Mouse (Mus musculus) midbrain, postnatal 0 days (tissue): ENCODE measurements around the gene Tacc2. TPM values are rescaled to one million over a fixed set of nuclear protein-coding genes. Genes with fewer than 3 reads are reported as not detected.

Experiments
- ATAC-seq: fragments of 200-750 bp; cut with Nextera tagmentation; 2 replicates; pipeline ENCODE4 v1.8.0; 2017; ENCODE audit warnings: moderate number of reproducible peaks, mild to moderate bottlenecking, moderate TSS enrichment, moderate library complexity; ENCODE audit not compliant: low FRiP score
- DNase-seq: peaks from one replicate; pipeline ENCODE4 v3.0.0-alpha.2; 2015; ENCODE audit warnings: low spot score
- H3K27ac ChIP-seq: fragments of 300-500 bp; sonication (generic); 2 replicates; pipeline ENCODE4 v1.5.1; 2014; ENCODE audit warnings: low read depth, mild to moderate bottlenecking, low read length, mixed read lengths
- H3K27me3 ChIP-seq: fragments of 300-500 bp; sonication (generic); 2 replicates; pipeline ENCODE4 v1.6.1; 2014; ENCODE audit warnings: low read length, control low read depth, mixed read lengths; ENCODE audit not compliant: insufficient read depth
- H3K36me3 ChIP-seq: fragments of 300-500 bp; sonication (generic); 2 replicates; pipeline ENCODE4 v1.6.1; 2014; ENCODE audit warnings: low read length, control low read depth, mixed read lengths; ENCODE audit not compliant: insufficient read depth
- H3K4me1 ChIP-seq: fragments of 300-500 bp; sonication (generic); 2 replicates; pipeline ENCODE4 v1.6.1; 2014; ENCODE audit warnings: mild to moderate bottlenecking, control low read depth, antibody characterized with exemption, low read length, mixed read lengths; ENCODE audit not compliant: insufficient read depth
- H3K4me2 ChIP-seq: fragments of 300-500 bp; sonication (generic); 2 replicates; pipeline ENCODE4 v1.6.1; 2014; ENCODE audit warnings: low read depth, mild to moderate bottlenecking, low read length, mixed read lengths; ENCODE audit not compliant: poor library complexity, severe bottlenecking
- H3K4me3 ChIP-seq: fragments of 300-500 bp; sonication (generic); 2 replicates; pipeline ENCODE4 v1.5.1; 2014; ENCODE audit warnings: low read depth, mild to moderate bottlenecking, low read length, moderate library complexity
- H3K9ac ChIP-seq: fragments of 300-500 bp; sonication (generic); replicated peaks from 2 replicates; pipeline ENCODE4 v1.6.1; 2014; ENCODE audit warnings: mild to moderate bottlenecking, low read length, moderate library complexity, mixed read lengths; ENCODE audit not compliant: poor library complexity, severe bottlenecking
- H3K9me3 ChIP-seq: fragments of 300-500 bp; sonication (generic); 2 replicates; pipeline ENCODE4 v1.6.1; 2016; ENCODE audit warnings: low read length, control low read depth
- CTCF ChIP-seq: IDR thresholded peaks from 2 replicates; pipeline ENCODE4 v1.5.1; 2016; ENCODE audit warnings: antibody characterized with exemption, mild to moderate bottlenecking
- WGBS: fragments of 180-500 bp; shearing (Covaris S2); extraction: QIAGEN DNeasy Blood & Tissue Kit; methylation state at CpG from one replicate; pipeline ENCODE4 v1.1.7; 2014; 5-methylcytosine and 5-hydroxymethylcytosine counted together
- polyA plus RNA-seq: library from polyadenylated mRNA; unstranded; fragments of >200 nt; fragmentation: Nextera tagmentation; extraction: Ambion mirVana; gene quantifications from 2 replicates; pipeline ENCODE4 v1.2.1, GENCODE M21; 2015
- total RNA-seq: library from RNA; depleted of rRNA; stranded (reverse); fragments of >200 nt; gene quantifications from 2 replicates; pipeline ENCODE4 v1.2.3, GENCODE M21; 2014

Tacc2 gene
- total and polyA plus RNA-seq, 2 experiments from 2014 or later = 54.8 to 55.9 TPM

DNA sequence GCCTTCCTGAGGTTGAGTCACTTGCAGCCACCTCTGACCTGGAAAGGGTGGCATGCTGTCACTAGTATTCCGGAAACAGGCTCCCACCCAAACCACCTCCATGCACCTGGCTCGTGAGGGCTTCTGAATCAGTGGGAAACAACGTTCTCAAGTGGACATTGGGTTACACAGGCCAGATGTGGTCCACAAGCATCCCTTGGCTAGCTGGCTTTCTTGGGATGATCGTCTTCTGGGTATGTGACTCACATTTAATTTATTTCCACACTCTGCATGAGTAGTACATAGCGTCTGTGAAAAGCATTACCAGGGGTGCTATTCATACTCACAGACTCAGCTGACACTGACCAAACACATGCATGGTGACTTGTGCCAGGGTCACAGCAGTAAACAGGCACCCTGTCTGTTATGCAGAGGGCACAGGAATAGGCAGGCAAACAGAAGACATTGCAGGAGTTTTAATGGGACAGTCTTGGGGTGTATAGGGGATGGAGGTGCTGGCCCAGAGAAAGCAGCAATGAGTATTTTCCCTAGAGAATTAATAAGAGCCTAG, 205.3 kb downstream of the Tacc2 start:
- no peaks in the 10 kb centered on the region for H3K36me3 ChIP-seq
- no peaks in the 10 kb centered on the region for H3K27me3 ChIP-seq
- no peak overlapping the region for H3K9ac ChIP-seq
- H3K4me2 ChIP-seq = no peak overlapping the region
- no peak for ATAC-seq
- DNase-seq = no peak
- no peak for TF ChIP-seq CTCF
- no peak overlapping the region for H3K27ac ChIP-seq
- H3K4me1 ChIP-seq = no peaks in the 10 kb centered on the region
- no peaks in the 10 kb centered on the region for H3K9me3 ChIP-seq
- H3K4me3 ChIP-seq = no peak overlapping the region
- 88% methylated on average over 5 of the region's 5 CpGs for WGBS

GRCm38 (mm10) chr7:130785923-130786575, 208.8 kb downstream of the Tacc2 start:
- DNase-seq = no peak
- no peaks in the 10 kb centered on the region for H3K4me1 ChIP-seq
- 77% methylated on average over 12 of the region's 12 CpGs for WGBS

DNA sequence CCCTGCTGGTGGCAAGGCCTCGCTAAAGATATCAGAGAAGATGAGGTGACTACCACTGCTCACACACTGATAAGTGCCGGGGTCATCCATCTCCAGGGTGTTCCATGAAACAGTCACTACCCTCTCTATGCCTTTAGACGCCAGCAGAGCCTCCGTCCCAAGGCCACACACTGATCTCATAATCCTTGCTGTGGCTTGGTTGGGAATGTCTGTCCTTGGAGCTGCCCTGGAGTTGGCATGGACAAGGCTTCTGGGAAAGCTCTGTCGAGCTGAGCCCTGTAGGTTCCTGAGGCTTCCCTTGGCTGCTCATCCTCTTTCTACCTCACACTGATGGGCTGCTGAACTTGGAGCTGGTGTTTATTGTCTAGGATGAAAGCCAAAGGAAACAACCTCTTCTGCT, 209.5 kb downstream of the Tacc2 start:
- Histone ChIP-seq H3K4me1 (no peaks in the 10 kb centered on the region), H3K27me3 (no peaks in the 10 kb centered on the region), H3K9ac (no peak overlapping the region), H3K9me3 (no peaks in the 10 kb centered on the region), H3K36me3 (no peaks in the 10 kb centered on the region), H3K27ac (no peak overlapping the region), H3K4me2 (no peak overlapping the region), H3K4me3 (no peak overlapping the region)
- DNase-seq = no peak
- WGBS = 74% methylated on average over 5 of the region's 5 CpGs
- no peak for ATAC-seq
- TF ChIP-seq CTCF = no peak

More at GRCm38 (mm10) chr7:130785923-130786575, 208.8 kb downstream of the Tacc2 start:
- no peak for ATAC-seq
- H3K4me3 ChIP-seq = no peak overlapping the region
- H3K36me3 ChIP-seq = no peaks in the 10 kb centered on the region
- H3K9me3 ChIP-seq = no peaks in the 10 kb centered on the region
- TF ChIP-seq CTCF = no peak
- no peaks in the 10 kb centered on the region for H3K27me3 ChIP-seq
- H3K4me2 ChIP-seq = no peak overlapping the region
- no peak overlapping the region for H3K9ac ChIP-seq
- no peak overlapping the region for H3K27ac ChIP-seq

DNA sequence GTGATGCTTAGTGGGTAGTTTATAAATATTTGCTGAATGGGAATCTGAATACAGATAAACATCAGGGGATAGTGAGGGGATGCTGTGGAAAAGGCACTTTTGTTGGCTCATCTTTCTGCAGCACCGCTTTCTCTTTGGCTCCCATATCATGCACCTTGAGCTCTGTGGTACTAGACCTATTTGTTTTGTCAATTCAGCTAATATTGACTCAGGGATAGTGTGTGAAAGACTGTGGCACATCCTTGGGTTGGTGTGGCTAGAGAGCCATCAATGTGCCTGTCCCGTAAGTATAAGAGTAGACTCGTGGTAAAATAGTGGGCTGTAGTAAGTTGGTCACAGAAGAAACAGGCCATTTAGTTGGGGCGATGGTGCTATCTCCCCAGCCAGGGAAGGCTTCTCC, 210.3 kb downstream of the Tacc2 start:
- H3K4me3 ChIP-seq = no peak overlapping the region
- TF ChIP-seq CTCF = no peak

DNA sequence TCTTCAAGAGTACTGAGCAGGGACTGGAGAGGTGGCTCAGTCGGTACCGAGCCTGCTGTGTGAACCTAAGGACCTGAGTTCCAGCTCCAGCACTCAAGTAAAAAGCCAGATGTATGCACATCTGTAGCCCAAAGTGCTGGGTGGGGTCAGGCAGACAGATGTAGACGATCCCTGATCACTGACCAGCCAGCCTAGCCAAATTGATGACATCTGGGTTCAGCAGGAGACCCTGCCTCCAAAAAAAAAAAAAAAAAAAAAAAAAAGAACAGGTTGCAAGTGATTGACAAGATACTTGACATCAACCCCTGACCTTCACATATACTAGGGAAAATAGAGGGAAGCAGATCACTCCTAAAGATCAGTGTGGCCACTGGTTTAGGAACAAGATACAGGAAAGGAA, 211.7 kb downstream of the Tacc2 start:
- no peak overlapping the region for H3K4me3 ChIP-seq
- no peak for TF ChIP-seq CTCF
- ATAC-seq = no peak
- DNase-seq = no peak
- H3K27ac ChIP-seq = no peak overlapping the region
- H3K4me2 ChIP-seq = no peak overlapping the region
- no peaks in the 10 kb centered on the region for H3K4me1 ChIP-seq
- H3K9ac ChIP-seq = no peak overlapping the region
- 81% methylated on average over 3 of the region's 3 CpGs for WGBS
- H3K9me3 ChIP-seq = no peaks in the 10 kb centered on the region
- no peaks in the 10 kb centered on the region for H3K36me3 ChIP-seq
- H3K27me3 ChIP-seq = no peaks in the 10 kb centered on the region

More for the DNA sequence above, 210.3 kb downstream of the Tacc2 start:
- Histone ChIP-seq H3K9me3 (no peaks in the 10 kb centered on the region), H3K27me3 (no peaks in the 10 kb centered on the region), H3K4me1 (no peaks in the 10 kb centered on the region), H3K36me3 (no peaks in the 10 kb centered on the region), H3K4me2 (no peak overlapping the region), H3K27ac (no peak overlapping the region), H3K9ac (no peak overlapping the region)
- ATAC-seq (no peak), DNase-seq (no peak)
- 94% methylated on average over 4 of the region's 4 CpGs for WGBS

GRCm38 (mm10) chr7:130789456-130789855, 212.2 kb downstream of the Tacc2 start:
- Histone ChIP-seq H3K4me3 (no peak overlapping the region), H3K9ac (no peak overlapping the region), H3K9me3 (no peaks in the 10 kb centered on the region), H3K4me2 (no peak overlapping the region), H3K36me3 (no peaks in the 10 kb centered on the region), H3K27ac (no peak overlapping the region), H3K4me1 (no peaks in the 10 kb centered on the region), H3K27me3 (no peaks in the 10 kb centered on the region)
- 85% methylated on average over 7 of the region's 7 CpGs for WGBS
- no peak for DNase-seq
- TF ChIP-seq CTCF = no peak
- ATAC-seq = no peak
